Mouse (Mus musculus) cortical plate, adult 2 months (tissue): ENCODE results near the gene Tent4b.

Source experiments
- CTCF ChIP-seq: fragments of 200-500 bp; IDR thresholded peaks from 2 replicates; pipeline ENCODE4 v1.5.1; 2011; ENCODE audit warnings: mild to moderate bottlenecking, control low read depth, low read length; ENCODE audit not compliant: insufficient read depth; ENCODE audit errors: extremely low read depth
- POLR2A ChIP-seq: fragments of 200-500 bp; IDR thresholded peaks from 2 replicates; pipeline ENCODE4 v1.6.1; 2011; ENCODE audit warnings: mild to moderate bottlenecking, low read length, control low read depth; ENCODE audit not compliant: insufficient read depth; ENCODE audit errors: extremely low read depth

GRCm38 (mm10) chr8:88184914-88185313 is 14.1 kb upstream of the Tent4b start:
- no peak for TF ChIP-seq CTCF
- TF ChIP-seq POLR2A, result no peak
